Mouse (Mus musculus) cerebellum, adult 2 months (tissue): ENCODE results near the gene Eif3i.
A peak's percentile ranks its signal among the peaks of the same experiment; 100 is the strongest.

Experiments used
- CTCF ChIP-seq: fragments of 200-500 bp; IDR thresholded peaks from 2 replicates; pipeline ENCODE4 v1.5.1; 2011; ENCODE audit warnings: low read depth, mild to moderate bottlenecking, control low read depth, low read length, moderate library complexity, borderline replicate concordance; ENCODE audit not compliant: insufficient read depth
- POLR2A ChIP-seq: fragments of 200-500 bp; IDR thresholded peaks from 2 replicates; pipeline ENCODE4 v1.6.1; 2011; ENCODE audit warnings: low read length, control low read depth, borderline replicate concordance; ENCODE audit not compliant: insufficient read depth

- TF ChIP-seq CTCF (peak; percentile 62; the same call in 1 of the 2 replicates), POLR2A (no peak)
Measured at GRCm38 (mm10) chr4:129555421-129555861, 45.0 kb downstream of the Eif3i start.
